Mouse (Mus musculus): ENCODE results near the gene Sike1. TPM values are rescaled to one million over a fixed set of nuclear protein-coding genes. Genes with fewer than 3 reads are reported as not detected.
A peak's percentile ranks its signal among the peaks of the same experiment; 100 is the strongest.

The Sike1 gene
- polyA plus RNA-seq, 1 experiment, result not detected

DNA sequence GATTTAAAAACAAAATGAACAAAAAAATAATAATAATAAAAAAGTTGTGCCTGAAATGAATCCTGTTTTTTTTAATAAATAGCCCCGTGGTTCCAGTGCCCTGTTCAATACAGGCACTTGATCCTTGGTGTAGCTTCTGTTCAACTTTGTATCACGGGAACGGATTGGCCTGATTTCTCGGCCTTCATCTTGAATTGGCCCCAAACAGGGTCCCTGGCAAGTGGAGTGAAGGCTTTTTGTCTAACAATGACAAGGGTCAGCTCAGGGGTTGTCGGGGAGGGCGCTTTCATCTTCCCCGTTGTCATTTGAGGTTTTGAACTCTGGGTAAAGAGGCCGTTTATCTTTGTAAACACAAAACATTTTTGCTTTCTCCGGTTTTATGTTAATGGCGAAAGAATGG, 62.2 kb downstream of the Sike1 start:
- 3% methylated on average over 10 of the region's 10 CpGs for WGBS
- peak overlapping the region; percentile 95 for H3K4me3 ChIP-seq (ENCODE audit: insufficient read depth, low read depth, low read length)
- H3K4me1 ChIP-seq (ENCODE audit: control insufficient read depth, insufficient read depth, low read length), result peaks cover 2% of the 10 kb centered on the region; the same call in 1 of the 2 replicates
- no peak for TF ChIP-seq CTCF (IDR thresholded peaks at IDR 0.05; ENCODE audit: insufficient read depth, low read depth, low read length)
- no peak for TF ChIP-seq POLR2A (IDR thresholded peaks at IDR 0.05; ENCODE audit: insufficient read depth, low read depth, low read length)
- H3K27ac ChIP-seq (ENCODE audit: insufficient read depth, low read depth, low read length), result no peak overlapping the region

Other genes with a start within 250 kb of the Sike1 start
- not detected in 2 replicates for gene Tshb, start 213.0 kb upstream of the Sike1 start, polyA plus RNA-seq (2012; ENCODE audit: insufficient read depth, insufficient read length, low replicate concordance, missing spikeins)
- gene Sycp1, start 59.6 kb upstream of the Sike1 start, polyA plus RNA-seq (2012; ENCODE audit: insufficient read depth, insufficient read length, low replicate concordance, missing spikeins), result not detected in 2 replicates
- gene Nr1h5, start 31.6 kb upstream of the Sike1 start, polyA plus RNA-seq (2012; ENCODE audit: insufficient read depth, insufficient read length, low replicate concordance, missing spikeins), result not detected in 2 replicates
- gene Csde1, start 24.7 kb downstream of the Sike1 start, polyA plus RNA-seq (2012; ENCODE audit: insufficient read depth, insufficient read length, low replicate concordance, missing spikeins), result 177 and 363 TPM in 2 replicates
- not detected in 2 replicates for gene Nras, start 62.6 kb downstream of the Sike1 start, polyA plus RNA-seq (2012; ENCODE audit: insufficient read depth, insufficient read length, low replicate concordance, missing spikeins)
- not detected in 2 replicates for gene Ampd1, start 78.3 kb downstream of the Sike1 start, polyA plus RNA-seq (2012; ENCODE audit: insufficient read depth, insufficient read length, low replicate concordance, missing spikeins)
- gene Dennd2c, start 106.9 kb downstream of the Sike1 start, polyA plus RNA-seq (2012; ENCODE audit: insufficient read depth, insufficient read length, low replicate concordance, missing spikeins), result not detected in 2 replicates
- gene Bcas2, start 175.9 kb downstream of the Sike1 start, polyA plus RNA-seq (2012; ENCODE audit: insufficient read depth, insufficient read length, low replicate concordance, missing spikeins), result not detected in 2 replicates

Data from olfactory bulb, adult 2 months (tissue).